Mouse (Mus musculus) A20 (cell line): Measurements from ENCODE around the gene Palld.

Experiments used
- DNase-seq: peaks from one replicate; pipeline ENCODE4 v3.0.0-alpha.2; 2011; ENCODE audit warnings: low read depth, low spot score

Palld gene

GRCm38 (mm10) chr8:61866920-61867319 is 35.6 kb downstream of the Palld start:
- no peak for DNase-seq

- DNase-seq = no peak
Observed at GRCm38 (mm10) chr8:61865365-61865764, 37.1 kb downstream of the Palld start.

GRCm38 (mm10) chr8:61851270-61851669 is 51.2 kb downstream of the Palld start:
- DNase-seq = no peak

- no peak for DNase-seq
Observed at GRCm38 (mm10) chr8:61848581-61849162, 53.8 kb downstream of the Palld start.

- DNase-seq = no peak
Observed at GRCm38 (mm10) chr8:61847494-61847893, 55.0 kb downstream of the Palld start.

- DNase-seq = no peak
Observed at GRCm38 (mm10) chr8:61844992-61845391, 57.5 kb downstream of the Palld start.

GRCm38 (mm10) chr8:61844575-61844974 is 57.9 kb downstream of the Palld start:
- no peak for DNase-seq

- DNase-seq = no peak
Observed at GRCm38 (mm10) chr8:61843776-61844175, 58.7 kb downstream of the Palld start.

- no peak for DNase-seq
Observed at GRCm38 (mm10) chr8:61833211-61833610, 69.3 kb downstream of the Palld start.

GRCm38 (mm10) chr8:61831944-61832343 is 70.5 kb downstream of the Palld start:
- no peak for DNase-seq

- DNase-seq = no peak
Observed at GRCm38 (mm10) chr8:61830821-61831220, 71.7 kb downstream of the Palld start.

- no peak for DNase-seq
Observed at GRCm38 (mm10) chr8:61824563-61824962, 77.9 kb downstream of the Palld start.

- DNase-seq = no peak
Observed at GRCm38 (mm10) chr8:61823157-61823556, 79.3 kb downstream of the Palld start.

GRCm38 (mm10) chr8:61803764-61804163 is 98.7 kb downstream of the Palld start:
- DNase-seq = no peak

- no peak for DNase-seq
Observed at GRCm38 (mm10) chr8:61802840-61803239, 99.7 kb downstream of the Palld start.

- DNase-seq = no peak
Observed at GRCm38 (mm10) chr8:61797391-61797947, 105.0 kb downstream of the Palld start.

GRCm38 (mm10) chr8:61796537-61797050 is 105.9 kb downstream of the Palld start:
- DNase-seq = no peak

GRCm38 (mm10) chr8:61789946-61790345 is 112.5 kb downstream of the Palld start:
- no peak for DNase-seq

GRCm38 (mm10) chr8:61789289-61789688 is 113.2 kb downstream of the Palld start:
- DNase-seq = no peak

- DNase-seq = no peak
Observed at GRCm38 (mm10) chr8:61782931-61783491, 119.5 kb downstream of the Palld start.

- peak; percentile 56 for DNase-seq
Observed at GRCm38 (mm10) chr8:61780652-61781257, 121.7 kb downstream of the Palld start.

- DNase-seq = no peak
Observed at GRCm38 (mm10) chr8:61778194-61778593, 124.3 kb downstream of the Palld start.

GRCm38 (mm10) chr8:61776560-61776959 is 125.9 kb downstream of the Palld start:
- DNase-seq = no peak
